Mouse (Mus musculus) left cerebral cortex, adult 18-20 months (tissue): ENCODE data around the gene Nup160. TPM values are rescaled to one million over a fixed set of nuclear protein-coding genes. Genes with fewer than 3 reads are reported as not detected.

Experiments
- DNase-seq, 2 experiments: peaks; one replicate each; pipeline ENCODE4 v3.0.0; 2021 to 2022; ENCODE audit warnings: low spot score in 2 of 2, mixed read lengths in 1 of 2
- total RNA-seq, 2 experiments: library from RNA; stranded (reverse); gene quantifications; 2 replicates each; pipeline ENCODE4 v1.2.3; 2021

Nup160 gene
- total RNA-seq, 2 experiments from 2014 or later: 12.0 to 12.6 TPM

DNA sequence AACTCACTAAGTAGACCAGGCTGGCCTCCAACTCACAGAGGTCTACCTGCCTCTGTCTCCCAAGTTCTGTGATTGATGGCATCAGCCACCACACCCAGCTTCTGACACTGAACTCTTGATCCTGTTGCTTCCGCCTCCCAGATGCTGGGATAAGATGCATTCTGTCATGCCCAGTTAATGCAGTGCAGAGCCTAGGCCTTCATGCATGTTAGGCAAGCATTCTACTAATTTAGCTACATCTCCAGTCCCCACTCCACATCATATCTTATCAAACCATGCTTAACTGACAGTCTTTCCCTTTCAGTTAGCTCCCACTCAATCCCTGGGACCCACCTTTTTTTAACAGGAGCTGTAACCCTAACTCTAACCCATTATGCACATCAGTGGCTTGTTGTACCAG, 16.1 kb upstream of the Nup160 start:
- no peak for DNase-seq

GRCm38 (mm10) chr2:90661426-90661825, 15.6 kb upstream of the Nup160 start:
- DNase-seq: no peak

DNA sequence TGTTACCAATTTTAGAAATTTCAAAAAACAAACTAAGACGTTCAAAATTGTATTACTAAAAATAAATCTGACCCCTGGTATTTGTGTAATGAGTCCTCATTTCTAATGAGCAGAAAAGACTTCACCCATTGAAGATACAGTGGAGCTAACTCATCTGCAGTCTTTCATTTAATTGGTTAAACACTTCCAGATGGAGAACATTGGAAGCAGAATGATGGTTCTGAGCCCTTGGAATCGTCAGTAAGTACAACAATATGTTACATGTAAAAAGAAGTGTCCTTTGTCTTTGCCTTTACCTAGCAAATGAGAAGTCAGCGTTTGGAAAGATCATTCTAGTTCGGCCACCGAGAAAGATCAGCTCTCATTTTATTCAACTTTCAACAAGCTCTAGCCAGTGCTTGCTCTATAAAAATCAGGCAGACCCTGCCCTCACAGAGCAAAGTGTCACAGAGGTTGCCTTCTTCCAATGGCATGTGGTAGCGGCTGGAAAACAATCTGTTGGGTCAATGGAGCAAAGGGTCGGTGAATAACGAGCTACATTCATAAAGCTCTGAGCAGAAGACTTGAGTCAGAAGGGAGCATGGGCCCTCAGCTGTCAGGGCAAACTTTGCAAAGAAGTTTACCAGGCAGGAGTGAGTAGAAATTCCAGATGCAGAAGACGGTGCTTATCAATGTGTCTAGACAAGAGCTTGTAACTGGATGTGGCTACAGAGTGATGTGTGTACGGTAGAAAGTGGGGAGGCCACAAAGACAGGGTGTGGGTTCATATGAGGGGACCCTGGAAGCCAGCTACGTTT, 10.2 kb upstream of the Nup160 start:
- no peak for DNase-seq

- DNase-seq: peak in 1 of 2 experiments; percentile 15
These were observed 9.4 kb upstream of the Nup160 start for GRCm38 (mm10) chr2:90667388-90668265.

DNA sequence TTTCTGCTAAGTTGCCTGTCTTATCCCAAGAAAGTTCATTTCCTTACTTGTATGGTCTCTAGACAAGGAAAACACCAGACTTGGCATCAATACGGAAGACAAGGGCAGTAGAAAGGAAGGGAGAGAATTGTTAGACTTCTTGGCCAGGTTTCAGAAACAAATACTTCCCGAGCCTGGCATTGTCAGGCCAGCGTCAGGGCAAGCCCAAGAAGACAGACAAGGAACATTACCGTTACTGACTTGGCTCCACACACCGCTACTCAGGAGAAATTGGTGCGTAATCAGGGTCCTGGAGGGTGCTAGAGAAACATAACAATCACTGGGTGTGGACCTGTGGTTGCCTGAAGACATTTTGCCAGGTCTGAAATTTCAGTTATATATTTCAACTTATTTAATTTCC, 6.7 kb upstream of the Nup160 start:
- no peak for DNase-seq

DNA sequence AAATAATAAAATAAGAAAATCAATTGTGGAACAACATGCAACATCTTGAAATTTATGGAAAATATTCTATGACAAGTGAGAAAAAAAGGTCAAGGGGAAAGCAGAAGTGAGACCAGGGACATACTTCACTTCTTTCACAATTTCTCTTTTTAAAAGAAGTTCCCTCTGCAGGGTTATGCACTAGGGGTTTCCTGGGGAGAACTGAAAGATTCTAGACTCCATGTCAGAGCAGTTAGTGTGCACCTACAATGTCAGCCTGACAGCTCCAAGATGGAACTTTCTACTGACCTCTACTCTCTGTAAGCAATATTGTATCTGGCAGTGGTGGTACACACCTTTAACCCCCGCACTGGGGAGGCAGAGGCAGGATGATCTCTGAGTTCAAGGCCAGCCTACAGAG, 3.7 kb upstream of the Nup160 start:
- no peak for DNase-seq

GRCm38 (mm10) chr2:90674555-90674954, 2.5 kb upstream of the Nup160 start:
- DNase-seq: no peak

GRCm38 (mm10) chr2:90675488-90675887, 1.5 kb upstream of the Nup160 start:
- DNase-seq: no peak

- no peak for DNase-seq
These were observed 1.4 kb downstream of the Nup160 start for GRCm38 (mm10) chr2:90678256-90679060.

DNA sequence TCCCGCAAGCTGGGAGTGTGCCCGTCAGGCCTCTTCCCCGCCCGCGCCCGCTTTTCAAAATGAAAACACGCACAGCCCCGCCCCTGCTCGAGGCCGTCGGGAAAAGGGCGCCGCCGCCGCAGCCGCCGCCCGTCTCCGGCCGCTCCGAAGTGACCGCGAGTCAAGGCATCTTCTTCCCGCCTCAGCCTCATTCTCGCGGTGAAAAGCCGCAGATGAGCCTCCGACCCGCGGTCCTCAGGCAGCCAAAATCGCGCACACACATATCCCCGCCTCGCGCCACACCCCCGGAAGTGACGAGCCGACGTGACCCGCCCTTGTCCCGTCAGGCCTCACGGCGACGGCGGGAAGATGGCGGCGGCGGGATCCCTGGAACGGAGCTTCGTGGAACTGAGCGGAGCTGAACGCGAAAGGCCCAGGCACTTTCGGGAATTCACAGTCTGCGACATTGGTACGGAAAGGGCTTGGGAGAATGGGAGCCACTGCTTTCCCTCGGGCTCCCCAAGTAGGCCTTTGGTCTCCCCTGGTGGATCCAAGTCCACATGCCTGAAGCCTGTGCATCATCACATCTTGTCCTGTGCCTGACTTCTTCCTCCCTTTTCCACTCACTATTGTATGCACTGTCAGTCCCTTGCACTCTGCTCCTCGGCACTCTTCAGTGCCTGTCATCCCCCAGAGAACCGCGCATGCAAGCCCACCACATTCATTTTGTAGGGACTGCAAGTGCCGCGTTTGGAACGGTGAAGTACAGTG, 2.2 kb downstream of the Nup160 start:
- DNase-seq: peak; percentile 92 to 93

DNA sequence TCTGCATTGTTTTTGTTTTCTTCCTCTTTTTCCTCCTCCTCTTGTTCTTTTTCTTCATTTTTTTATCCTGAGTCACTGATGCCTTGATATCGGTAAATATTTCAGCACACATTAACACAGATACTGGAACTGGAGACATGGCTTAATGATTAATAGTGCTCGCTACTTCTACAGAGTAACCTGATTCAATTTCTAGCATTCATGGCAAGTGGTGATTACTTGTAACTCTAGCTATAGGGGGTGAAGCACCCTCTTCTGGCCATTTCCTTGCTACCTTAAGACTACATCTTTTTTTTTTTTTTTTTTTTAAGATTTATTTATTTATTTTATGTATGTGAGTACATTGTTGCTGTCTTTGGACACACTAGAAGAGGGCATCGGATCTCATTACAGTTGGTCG, 23.9 kb downstream of the Nup160 start:
- no peak for DNase-seq

DNA sequence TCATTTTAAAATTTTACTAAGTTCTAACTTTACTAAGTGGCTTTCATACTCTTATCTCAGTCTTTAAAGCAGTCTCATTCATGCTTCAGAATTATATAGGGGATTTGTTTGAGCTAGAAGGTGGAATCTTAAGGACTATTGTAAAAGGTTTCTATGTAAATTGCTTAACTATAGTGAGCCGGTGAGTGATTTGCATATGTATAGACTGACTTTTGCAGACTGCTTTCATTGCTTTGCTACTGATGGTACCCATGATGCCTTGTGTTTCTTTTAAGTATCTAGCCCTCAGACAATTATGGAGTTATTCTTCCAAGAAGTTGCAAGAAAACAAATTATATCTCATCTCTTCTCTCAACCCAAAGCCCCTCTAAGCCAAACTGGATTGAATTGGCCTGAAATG, 31.5 kb downstream of the Nup160 start:
- DNase-seq: no peak

DNA sequence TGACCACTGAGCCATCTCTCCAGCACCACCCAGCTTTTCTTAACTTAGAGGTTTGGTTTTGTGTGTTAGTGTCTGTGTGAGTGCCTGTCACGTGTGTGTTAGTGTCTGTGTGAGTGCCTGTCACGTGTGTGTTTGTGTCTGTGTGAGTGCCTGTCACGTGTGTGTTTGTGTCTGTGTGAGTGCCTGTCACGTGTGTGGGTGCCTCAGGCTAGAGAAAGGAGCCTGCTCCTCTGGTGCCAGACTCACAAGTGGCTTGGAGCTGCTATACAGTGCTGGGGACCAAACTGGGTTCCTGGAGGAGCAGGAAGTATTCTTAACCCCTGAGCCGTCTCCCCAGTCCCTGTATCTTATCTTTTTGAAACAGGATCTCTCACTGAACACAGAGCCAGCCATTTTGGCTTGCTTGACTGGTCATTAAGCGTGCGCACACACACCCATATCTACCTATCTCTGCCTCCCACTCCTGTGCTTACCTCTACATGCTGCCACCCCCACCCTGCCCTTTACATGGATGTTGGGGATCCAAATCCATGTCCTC, 38.6 kb downstream of the Nup160 start:
- no peak for DNase-seq

DNA sequence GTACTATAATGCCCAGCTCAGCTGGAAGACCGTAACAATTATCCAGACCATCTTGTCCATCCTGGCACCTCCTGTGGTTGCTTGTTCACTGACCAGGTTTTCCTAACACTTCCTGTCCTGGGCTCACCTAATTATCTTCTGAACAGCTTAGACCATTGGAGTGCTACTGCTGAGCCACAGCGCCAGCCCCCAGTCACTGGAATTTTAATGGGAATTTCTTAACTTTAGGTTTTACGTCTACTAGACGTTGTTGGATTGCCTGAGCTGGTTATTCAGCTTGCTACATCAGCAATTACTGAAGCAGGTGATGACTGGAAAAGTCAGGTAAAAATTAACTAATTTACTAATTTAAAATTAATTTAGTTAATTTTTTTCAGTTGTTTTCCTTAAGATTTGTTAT, 40.4 kb downstream of the Nup160 start:
- DNase-seq: no peak

- DNase-seq: no peak
These were observed 40.9 kb downstream of the Nup160 start for GRCm38 (mm10) chr2:90717948-90718347.

GRCm38 (mm10) chr2:90726818-90727217, 49.8 kb downstream of the Nup160 start:
- no peak for DNase-seq

- no peak for DNase-seq
These were observed 58.3 kb downstream of the Nup160 start for GRCm38 (mm10) chr2:90735326-90735725.

DNA sequence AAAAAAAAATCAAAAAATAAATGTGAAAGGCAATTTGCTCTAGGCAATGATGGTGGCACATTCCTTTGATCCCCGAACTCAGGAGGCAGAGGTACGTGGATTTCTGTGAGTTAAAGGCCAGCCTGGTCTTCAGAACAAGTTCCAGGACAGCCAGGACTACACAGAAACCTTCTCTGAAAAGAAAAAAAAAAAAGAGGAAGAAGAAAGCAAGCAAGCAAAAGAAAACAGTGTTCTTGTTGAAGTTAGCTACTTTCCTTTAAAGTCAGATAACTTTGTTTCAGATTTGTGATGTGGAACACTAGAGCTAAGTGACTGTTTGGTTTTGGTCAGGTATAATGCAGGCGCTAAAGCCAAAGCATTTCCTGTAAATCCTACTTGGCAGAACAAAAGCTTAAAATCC, 61.8 kb downstream of the Nup160 start:
- no peak for DNase-seq

DNA sequence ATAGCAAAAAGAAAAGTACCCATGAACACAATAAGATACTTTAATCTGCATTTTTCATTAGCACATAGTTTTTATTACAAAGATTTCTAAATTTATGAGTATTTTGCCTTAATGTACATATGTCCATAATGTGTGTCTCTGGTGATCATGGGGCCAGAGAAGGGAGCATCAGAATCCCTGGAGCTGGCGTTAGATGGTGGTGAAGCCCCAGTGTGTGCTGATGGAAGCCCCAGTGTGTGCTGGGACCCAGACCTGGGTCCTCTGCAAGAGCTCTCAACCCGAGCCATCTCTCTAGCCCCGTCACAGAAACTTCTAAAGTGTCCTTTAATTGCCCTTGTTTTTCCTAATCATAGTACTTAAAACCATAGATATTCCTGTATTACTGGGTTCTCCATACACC, 62.3 kb downstream of the Nup160 start:
- DNase-seq: no peak

DNA sequence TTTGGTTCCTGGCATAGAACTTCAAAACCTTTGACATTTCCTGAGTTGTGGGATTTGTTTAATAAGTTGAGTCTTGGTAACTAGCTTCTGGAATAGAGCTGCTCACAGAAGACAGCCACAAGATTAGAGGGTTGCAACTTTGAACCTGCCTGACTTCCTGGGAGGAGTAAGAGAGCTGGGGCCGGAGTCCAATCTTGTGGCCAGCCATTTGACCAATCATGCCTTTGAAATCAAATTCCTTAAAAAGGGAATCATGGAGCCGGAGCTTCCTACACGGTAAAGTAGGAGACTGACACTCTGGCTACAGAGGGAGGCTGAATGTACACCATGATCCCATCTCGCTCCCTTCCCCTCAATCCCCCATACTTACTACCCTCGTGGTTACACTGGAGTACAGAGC, 62.9 kb downstream of the Nup160 start:
- no peak for DNase-seq
